7 mouse cellular contexts compared by ENCODE assay signal in the genomic region with DNA sequence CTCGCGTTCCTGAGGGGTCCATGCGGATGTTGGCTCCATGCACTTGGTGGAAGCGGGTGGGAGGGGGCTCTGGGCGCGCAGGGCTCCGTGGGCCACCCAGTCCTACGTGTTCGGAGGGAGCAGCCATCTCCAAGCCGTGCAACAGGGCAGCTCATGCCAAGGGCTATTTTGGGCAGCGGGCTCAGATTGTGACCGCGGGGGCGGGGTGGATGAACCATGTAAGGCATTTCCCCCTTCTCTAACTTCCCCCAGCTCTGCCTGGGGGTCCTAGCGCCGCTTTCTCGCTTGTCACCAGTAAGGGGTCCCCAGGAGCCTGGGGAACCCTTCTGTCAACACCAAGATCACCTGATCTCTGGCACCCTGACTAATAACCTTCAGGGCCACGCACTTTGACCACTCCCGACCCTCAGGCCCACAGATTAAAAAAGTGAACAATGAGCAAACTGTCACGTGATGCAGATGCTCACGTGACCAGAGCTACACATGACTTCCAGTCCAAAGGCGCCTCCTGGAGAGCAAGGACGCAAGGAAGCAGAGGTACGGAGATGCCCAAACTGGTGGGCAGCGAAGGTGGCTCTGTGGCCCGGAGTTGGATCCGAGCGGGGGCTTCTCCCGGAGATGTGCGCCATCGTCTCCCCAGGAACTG. TPM values are rescaled to one million over a fixed set of nuclear protein-coding genes. Genes with fewer than 3 reads are reported as not detected.
DNase-seq lines count a peak whose midpoint lies in the region; ATAC-seq lines count a peak whose summit lies in the region.

A gene (minus strand): TSS at position 143 of the 646 bp plus-strand sequence.

- H3K36me3 ChIP-seq in intestine, embryonic 16.5 days (ENCODE audit: control insufficient read depth, insufficient read depth, low read length): peaks cover 15% of the 10 kb centered on the region
- no peaks in the 10 kb centered on the region for H3K36me3 ChIP-seq in midbrain, embryonic 11.5 days (ENCODE audit: control insufficient read depth, insufficient read depth, low read length)

- intact Hi-C loops in left cerebral cortex, postnatal 36 days (cut with DNase I): no loop called here

- H3K4me2 ChIP-seq in intestine, embryonic 16.5 days (ENCODE audit: low read depth, low read length): peak within 1 kb of the TSS; percentile 99
- peak within 1 kb of the TSS; percentile 100 for H3K4me2 ChIP-seq in midbrain, embryonic 11.5 days

- WGBS in intestine, embryonic 16.5 days: under 1% methylated on average over 31 of the region's 31 CpGs
- WGBS in midbrain, embryonic 11.5 days: under 1% methylated on average over 31 of the region's 31 CpGs

- peak within 1 kb of the TSS; percentile 77 for H3K4me3 ChIP-seq in intestine, embryonic 16.5 days (ENCODE audit: low read length)
- peak within 1 kb of the TSS; percentile 65 for H3K4me3 ChIP-seq in midbrain, embryonic 11.5 days (ENCODE audit: low read depth, low read length)

- H3K4me1 ChIP-seq in intestine, embryonic 16.5 days (ENCODE audit: control insufficient read depth, insufficient read depth, low read length): peaks cover 15% of the 10 kb centered on the region
- peaks cover 18% of the 10 kb centered on the region for H3K4me1 ChIP-seq in midbrain, embryonic 11.5 days (ENCODE audit: control insufficient read depth, insufficient read depth, low read length)

- no peaks in the 10 kb centered on the region for H3K9me3 ChIP-seq in intestine, embryonic 16.5 days (ENCODE audit: control insufficient read depth, low read length)
- no peaks in the 10 kb centered on the region for H3K9me3 ChIP-seq in midbrain, embryonic 11.5 days (ENCODE audit: control insufficient read depth, low read length)

- H3K27ac ChIP-seq in intestine, embryonic 16.5 days (ENCODE audit: low read length): peak within 1 kb of the TSS; percentile 95
- H3K27ac ChIP-seq in midbrain, embryonic 11.5 days (ENCODE audit: low read depth, low read length): peak within 1 kb of the TSS; percentile 7; the same call in 1 of the 2 replicates

- no peaks in the 10 kb centered on the region for H3K27me3 ChIP-seq in intestine, embryonic 16.5 days (replicated peaks; ENCODE audit: control insufficient read depth, insufficient read depth, low read length)
- H3K27me3 ChIP-seq in midbrain, embryonic 11.5 days (ENCODE audit: control insufficient read depth, insufficient read depth, low read length): no peaks in the 10 kb centered on the region

- peak; percentile 64 for ATAC-seq in intestine, embryonic 16.5 days
- peak; percentile 73 for ATAC-seq in midbrain, embryonic 11.5 days (ENCODE audit: low FRiP score)

- DNase-seq in adrenal gland, adult 2 months: peak; percentile 89
- DNase-seq in embryo, embryonic 11.5 days (ENCODE audit: low read depth, low spot score): peak; percentile 99
- peak; percentile 84 to 93 for DNase-seq in gastrocnemius, postnatal 4 days (ENCODE audit: low spot score in 2 of 2)
- DNase-seq in left cerebral cortex, postnatal 36 days (ENCODE audit: low spot score in 2 of 2): peak; percentile 89 to 91
- DNase-seq in midbrain, embryonic 11.5 days (ENCODE audit: low spot score, missing footprints): peak; percentile 99
- DNase-seq in skeletal muscle tissue, adult 2 months (ENCODE audit: low read depth, low spot score): peak; percentile 97

- H3K9ac ChIP-seq in intestine, embryonic 16.5 days (ENCODE audit: low read depth, low read length): peak within 1 kb of the TSS; percentile 87
- H3K9ac ChIP-seq in midbrain, embryonic 11.5 days (ENCODE audit: low read length): peak within 1 kb of the TSS; percentile 78

RNA-seq across cellular contexts. Expression of the gene that starts here (rescaled TPM):
- 1 to 10 TPM; 1.4 to 2.7 TPM for total RNA-seq in adrenal gland, adult 2 months (2021)
- 5.6 and 6.7 TPM in 2 replicates for polyA plus RNA-seq in adrenal gland, adult 2 months (2012; rRNA removed)
- 10 to 100 TPM; 38.5 to 41.9 TPM for total RNA-seq in gastrocnemius, postnatal 4 days (2021)
- polyA plus RNA-seq in intestine, embryonic 16.5 days (2015; fragmentation: Nextera tagmentation; extraction: Ambion mirVana): 6.1 and 7.5 TPM in 2 replicates
- 1 to 10 TPM; 3.8 to 5.3 TPM for total RNA-seq in left cerebral cortex, postnatal 36 days (2021)
- polyA plus RNA-seq in midbrain, embryonic 11.5 days (2014; fragmentation: Nextera tagmentation; extraction: Ambion mirVana): 3.8 and 4.5 TPM in 2 replicates

Comparison
In these comparisons a context has a peak if more than half of its experiments do, and no peak if none do; other contexts are left out.
1. Peak in every context shown above with its lines: DNase-seq, ATAC-seq, H3K4me3 ChIP-seq and H3K27ac ChIP-seq.
2. RNA of the gene that starts here (total RNA-seq): 38.5 to 41.9 TPM in gastrocnemius, postnatal 4 days; 3.8 to 5.3 TPM in left cerebral cortex, postnatal 36 days and 1.4 to 2.7 TPM in adrenal gland, adult 2 months; every median in the first group is over 4 times any median in the second.